Mouse (Mus musculus): ENCODE measurements around the gene Ldb2. TPM values are rescaled to one million over a fixed set of nuclear protein-coding genes. Genes with fewer than 3 reads are reported as not detected.

Ldb2 gene
- total RNA-seq, 2 experiments from 2014 or later: not detected

- ATAC-seq (replicated peaks; ENCODE audit: poor library complexity): no peak
Observed at GRCm38 (mm10) chr5:44473857-44474762, 325.4 kb downstream of the Ldb2 start.

DNA sequence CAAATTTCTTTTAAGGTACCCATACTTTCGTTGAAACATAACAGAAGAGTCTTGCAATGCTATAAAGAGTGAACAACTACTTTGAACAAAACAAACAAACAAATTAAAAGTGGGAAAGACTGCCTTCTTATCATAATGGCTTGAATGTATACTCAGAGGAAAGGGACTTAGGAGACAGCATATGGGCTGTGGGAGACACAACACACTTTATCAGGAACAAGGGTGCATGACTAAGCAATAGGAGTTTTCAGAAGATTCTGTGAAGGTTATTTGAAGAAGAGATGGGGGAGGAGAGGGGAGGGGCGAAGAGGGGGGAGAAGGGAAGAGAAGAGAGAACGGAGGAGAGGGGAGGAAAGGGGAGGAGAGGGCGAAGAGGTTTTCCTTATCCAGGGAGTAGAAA is 334.2 kb downstream of the Ldb2 start:
- ATAC-seq (replicated peaks; ENCODE audit: poor library complexity): no peak
